Mouse (Mus musculus) forebrain, embryonic 11.5 days (tissue): ENCODE measurements at regions not wholly inside any gene's neighbourhood (a gene's known extent, or its start where the extent isn't known, plus 50 kb on each side); places are given as distances from the start of the nearest gene placed in this dataset.

Source experiments
- ATAC-seq: fragments of 200-750 bp; cut with Nextera tagmentation; replicated peaks from 2 replicates; pipeline ENCODE4 v1.8.0; 2017; ENCODE audit warnings: moderate TSS enrichment; ENCODE audit not compliant: low FRiP score
- DNase-seq: peaks from one replicate; pipeline ENCODE4 v3.0.0-alpha.2; 2017; ENCODE audit warnings: low spot score
- H3K27ac ChIP-seq: fragments of 300-500 bp; sonication (generic); 2 replicates; pipeline ENCODE4 v1.5.1; 2014; ENCODE audit warnings: low read depth, low read length
- H3K27me3 ChIP-seq: fragments of 300-500 bp; sonication (generic); 2 replicates; pipeline ENCODE4 v1.6.1; 2014; ENCODE audit warnings: mild to moderate bottlenecking, low read length, mixed read lengths; ENCODE audit not compliant: control insufficient read depth, insufficient read depth
- H3K36me3 ChIP-seq: fragments of 300-500 bp; sonication (generic); 2 replicates; pipeline ENCODE4 v1.6.1; 2014; ENCODE audit warnings: mild to moderate bottlenecking, low read length, moderate library complexity, mixed read lengths; ENCODE audit not compliant: control insufficient read depth, insufficient read depth
- H3K4me1 ChIP-seq: fragments of 300-500 bp; sonication (generic); replicated peaks from 2 replicates; pipeline ENCODE4 v1.6.1; 2014; ENCODE audit warnings: low read length, mixed read lengths; ENCODE audit not compliant: control insufficient read depth, insufficient read depth
- H3K4me2 ChIP-seq: fragments of 300-500 bp; sonication (generic); 2 replicates; pipeline ENCODE4 v1.6.1; 2014; ENCODE audit warnings: low read depth, mild to moderate bottlenecking, low read length, moderate library complexity, mixed read lengths; ENCODE audit not compliant: severe bottlenecking
- H3K4me3 ChIP-seq: fragments of 300-500 bp; sonication (generic); 2 replicates; pipeline ENCODE4 v1.5.1; 2014; ENCODE audit warnings: low read depth, low read length
- H3K9ac ChIP-seq: fragments of 300-500 bp; sonication (generic); 2 replicates; pipeline ENCODE4 v1.6.1; 2014; ENCODE audit warnings: low read length
- H3K9me3 ChIP-seq: fragments of 300-500 bp; sonication (generic); 2 replicates; pipeline ENCODE4 v1.6.1; 2016; ENCODE audit warnings: low read length, mixed read lengths; ENCODE audit not compliant: control insufficient read depth
- WGBS: fragments of 180-500 bp; shearing (Covaris S2); extraction: QIAGEN DNeasy Blood & Tissue Kit; methylation state at CpG from one replicate; pipeline ENCODE4 v1.1.7; 2014; 5-methylcytosine and 5-hydroxymethylcytosine counted together

DNA sequence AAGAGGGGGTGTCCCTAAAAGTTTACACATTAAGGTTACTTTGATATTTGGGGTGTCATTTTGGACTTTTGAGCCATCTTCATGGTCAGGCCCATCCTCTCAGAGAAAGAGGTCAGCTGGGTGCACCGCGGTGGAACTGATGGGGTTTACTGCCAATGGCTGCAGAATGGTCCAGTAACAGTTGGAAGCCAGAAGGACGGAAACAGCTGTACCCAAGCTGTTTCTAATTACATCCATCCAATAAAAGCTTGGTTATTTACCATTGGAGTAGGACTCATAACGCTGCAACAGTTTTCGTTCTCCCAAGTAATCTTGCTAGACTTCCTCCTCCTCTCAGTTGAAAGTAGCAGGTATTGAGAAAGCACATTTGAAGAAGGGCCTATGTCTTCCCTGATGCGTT lies 344.7 kb downstream of the Stim2 start:
- no peaks in the 10 kb centered on the region for H3K27me3 ChIP-seq
- H3K4me3 ChIP-seq, result no peak overlapping the region
- WGBS, result 86% methylated on average over 6 of the region's 6 CpGs
- no peaks in the 10 kb centered on the region for H3K9me3 ChIP-seq
- H3K4me1 ChIP-seq, result no peaks in the 10 kb centered on the region
- no peaks in the 10 kb centered on the region for H3K36me3 ChIP-seq
- no peak overlapping the region for H3K27ac ChIP-seq
- H3K9ac ChIP-seq, result no peak overlapping the region
- ATAC-seq (no peak), DNase-seq (no peak)
- no peak overlapping the region for H3K4me2 ChIP-seq

GRCm38 (mm10) chr5:54343432-54343831 lies 345.1 kb downstream of the Stim2 start:
- Histone ChIP-seq H3K9me3 (no peaks in the 10 kb centered on the region), H3K9ac (no peak overlapping the region), H3K27me3 (no peaks in the 10 kb centered on the region), H3K4me2 (no peak overlapping the region), H3K4me3 (no peak overlapping the region), H3K36me3 (no peaks in the 10 kb centered on the region), H3K4me1 (no peaks in the 10 kb centered on the region), H3K27ac (no peak overlapping the region)
- ATAC-seq (no peak), DNase-seq (no peak)
- WGBS, result 93% methylated on average over 3 of the region's 3 CpGs

GRCm38 (mm10) chr5:54348820-54349596 lies 350.7 kb downstream of the Stim2 start:
- DNase-seq (no peak), ATAC-seq (no peak)
- no peak overlapping the region for H3K27ac ChIP-seq
- H3K36me3 ChIP-seq, result no peaks in the 10 kb centered on the region
- no peak overlapping the region for H3K9ac ChIP-seq
- H3K4me2 ChIP-seq, result no peak overlapping the region
- no peaks in the 10 kb centered on the region for H3K9me3 ChIP-seq
- no peaks in the 10 kb centered on the region for H3K27me3 ChIP-seq
- no peak overlapping the region for H3K4me3 ChIP-seq
- no peaks in the 10 kb centered on the region for H3K4me1 ChIP-seq
- 86% methylated on average over 8 of the region's 8 CpGs for WGBS

DNA sequence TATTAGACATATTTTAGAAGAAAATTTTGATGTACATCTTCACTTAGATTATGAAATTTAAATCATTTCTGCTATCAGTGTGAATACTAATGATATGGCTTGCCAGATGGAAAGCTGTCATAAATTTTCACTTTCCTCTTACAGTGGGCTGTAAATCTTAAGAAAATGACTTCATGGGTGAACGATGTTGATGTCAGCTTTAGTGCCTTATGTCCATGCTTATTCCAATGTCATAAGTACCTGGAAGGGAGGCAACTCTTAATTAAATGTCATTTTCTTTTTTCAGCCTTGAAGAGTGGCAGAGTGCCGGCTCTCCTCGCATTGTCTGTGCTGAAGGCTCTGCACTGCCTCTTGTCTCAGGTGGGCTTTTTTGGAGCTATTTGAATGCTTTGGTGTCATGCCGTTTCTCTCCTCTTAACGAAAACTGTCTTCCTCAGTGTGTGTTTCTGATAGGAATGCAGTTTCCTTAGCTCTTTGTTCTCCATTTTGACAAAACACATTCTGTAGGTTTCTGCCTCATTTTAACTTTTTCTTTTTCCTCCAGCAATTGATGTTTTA lies 351.6 kb downstream of the Stim2 start:
- Histone ChIP-seq H3K27ac (no peak overlapping the region), H3K4me3 (no peak overlapping the region), H3K9me3 (no peaks in the 10 kb centered on the region), H3K27me3 (no peaks in the 10 kb centered on the region), H3K36me3 (no peaks in the 10 kb centered on the region), H3K4me1 (no peaks in the 10 kb centered on the region), H3K4me2 (no peak overlapping the region), H3K9ac (no peak overlapping the region)
- WGBS, result 56% methylated on average over 5 of the region's 5 CpGs
- no peak for ATAC-seq
- DNase-seq, result no peak

DNA sequence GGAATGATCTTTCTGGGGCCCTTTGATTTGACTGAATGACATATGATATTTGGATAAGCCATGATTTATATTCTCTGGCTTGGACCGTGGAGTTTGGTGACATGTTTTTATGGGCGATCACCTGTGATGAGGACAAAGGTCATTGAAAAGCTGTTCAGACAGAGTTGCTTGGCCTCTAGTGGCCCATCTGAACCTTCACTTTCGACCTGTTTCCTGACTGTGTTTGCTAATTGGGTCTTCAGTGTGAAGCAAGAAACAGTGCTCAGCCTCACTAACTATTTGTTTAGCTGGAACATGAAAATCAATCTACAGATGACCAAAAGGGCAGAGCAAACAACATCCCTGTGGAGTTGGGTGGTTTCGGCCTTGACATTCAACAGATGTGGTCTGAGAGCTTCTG lies 357.8 kb downstream of the Stim2 start:
- H3K36me3 ChIP-seq, result no peaks in the 10 kb centered on the region
- H3K4me2 ChIP-seq, result no peak overlapping the region
- H3K4me3 ChIP-seq, result no peak overlapping the region
- no peak for ATAC-seq
- no peaks in the 10 kb centered on the region for H3K9me3 ChIP-seq
- H3K4me1 ChIP-seq, result no peaks in the 10 kb centered on the region
- WGBS, result 85% methylated on average over 4 of the region's 4 CpGs
- H3K27me3 ChIP-seq, result no peaks in the 10 kb centered on the region
- no peak overlapping the region for H3K27ac ChIP-seq
- H3K9ac ChIP-seq, result no peak overlapping the region
- no peak for DNase-seq

DNA sequence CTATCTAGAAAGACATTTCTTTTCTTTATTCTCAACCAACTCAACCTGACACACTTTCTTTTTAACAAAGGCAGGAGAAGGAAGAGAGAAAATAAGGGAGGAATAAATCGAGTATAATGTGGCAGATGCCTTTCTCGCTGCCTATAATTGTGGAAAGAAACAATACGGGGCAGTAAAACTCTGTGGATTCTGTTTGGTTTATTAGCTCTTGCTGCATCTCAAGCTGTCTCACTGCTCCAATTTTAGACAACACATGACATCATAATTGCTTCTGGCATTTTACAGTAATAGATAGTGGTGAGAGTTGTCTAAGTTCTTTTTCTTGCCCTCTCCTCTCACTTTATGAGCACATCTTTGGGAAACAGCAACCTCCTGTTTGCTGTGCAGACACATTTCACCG lies 359.2 kb downstream of the Stim2 start:
- no peaks in the 10 kb centered on the region for H3K9me3 ChIP-seq
- H3K36me3 ChIP-seq, result no peaks in the 10 kb centered on the region
- no peak overlapping the region for H3K9ac ChIP-seq
- H3K27ac ChIP-seq, result no peak overlapping the region
- no peaks in the 10 kb centered on the region for H3K4me1 ChIP-seq
- no peak overlapping the region for H3K4me3 ChIP-seq
- WGBS, result 86% methylated on average over 4 of the region's 4 CpGs
- H3K27me3 ChIP-seq, result no peaks in the 10 kb centered on the region
- DNase-seq (no peak), ATAC-seq (no peak)
- no peak overlapping the region for H3K4me2 ChIP-seq

DNA sequence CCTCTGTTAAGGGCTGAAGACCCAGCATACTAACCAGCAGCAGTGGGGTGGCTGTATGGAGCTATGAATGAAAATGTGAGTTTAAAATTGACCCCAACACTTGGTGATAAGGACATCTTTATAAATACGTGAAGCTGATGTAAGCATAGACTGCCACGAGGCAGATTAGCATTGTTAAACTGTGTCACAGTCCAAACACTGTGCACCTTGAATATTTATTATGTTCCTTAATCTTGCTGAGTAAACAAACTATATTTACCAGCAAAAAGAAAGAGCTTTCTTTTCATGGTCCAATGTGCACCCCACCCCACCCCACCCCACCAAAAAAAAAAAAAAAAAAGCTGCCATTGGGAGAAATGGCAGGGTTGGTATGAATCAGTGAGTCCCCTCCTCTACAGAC lies 359.9 kb downstream of the Stim2 start:
- no peaks in the 10 kb centered on the region for H3K4me1 ChIP-seq
- WGBS, result 76% methylated on average over 2 of the region's 2 CpGs
- no peak overlapping the region for H3K4me3 ChIP-seq
- DNase-seq, result no peak
- H3K36me3 ChIP-seq, result no peaks in the 10 kb centered on the region
- H3K9me3 ChIP-seq, result no peaks in the 10 kb centered on the region
- H3K4me2 ChIP-seq, result no peak overlapping the region
- H3K27ac ChIP-seq, result no peak overlapping the region
- H3K27me3 ChIP-seq, result no peaks in the 10 kb centered on the region
- no peak for ATAC-seq
- no peak overlapping the region for H3K9ac ChIP-seq
